Mouse (Mus musculus) left cerebral cortex, adult 6 months (tissue): Measurements from ENCODE around the gene Rbm4. TPM values are rescaled to one million over a fixed set of nuclear protein-coding genes. Genes with fewer than 3 reads are reported as not detected.

Experiments
- long read RNA-seq, 2 experiments: library from polyadenylated mRNA; unstranded; transcript quantifications; one replicate each; pipeline ENCODE4 v2.0.0; 2019 to 2020
- polyA plus RNA-seq: library from polyadenylated mRNA; unstranded; fragments of <200 nt; fragmentation: Nextera tagmentation; gene quantifications from 2 replicates; pipeline ENCODE4 v1.2.3, GENCODE M21; 2021

Gene Rbm4
- polyA plus RNA-seq = 25.7 and 26.6 TPM in 2 replicates
- long read RNA-seq, experiment 1, transcript Rbm4-204 (4 exons, 1,411 nt) = minor isoform, 23 of 93 reads
- long read RNA-seq, experiment 1, transcript Rbm4-201 (3 exons, 801 nt) = minor isoform, 10 of 93 reads
- long read RNA-seq, experiment 1, transcript Rbm4-206 (4 exons, 2,610 nt) = major isoform, 39 of 93 reads
- long read RNA-seq, experiment 1, transcript Rbm4-203 (3 exons, 1,018 nt) = minor isoform, 10 of 93 reads
- long read RNA-seq, experiment 1, partial matches to known transcripts = 4 of 93 reads
- long read RNA-seq, experiment 1, other reads (novel, unspliced or antisense) = 3 of 93 reads
- long read RNA-seq, experiment 2, transcript Rbm4-206 (4 exons, 2,610 nt) = minor isoform, 5 of 31 reads
- long read RNA-seq, experiment 2, transcript Rbm4-201 (3 exons, 801 nt) = minor isoform, 5 of 31 reads
- long read RNA-seq, experiment 2, transcript Rbm4-204 (4 exons, 1,411 nt) = major isoform, 8 of 31 reads
- long read RNA-seq, experiment 2, transcript Rbm4-203 (3 exons, 1,018 nt) = minor isoform, 7 of 31 reads
- long read RNA-seq, experiment 2, partial matches to known transcripts = 4 of 31 reads
- long read RNA-seq, experiment 2, other reads (novel, unspliced or antisense) = 2 of 31 reads

GRCm38 (mm10) chr19:4793831-4794422, at the start of gene Rbm4:
Rbm4 (minus strand) TSS chr19:4793901.

GRCm38 (mm10) chr19:4839149-4839548, 45.4 kb upstream of the Rbm4 start, which contains the start of the genes Ccs and Ccdc87:
Ccs (minus strand) TSS chr19:4839332.
Ccdc87 (plus strand) TSS chr19:4839366.

GRCm38 (mm10) chr19:4811063-4811908, 17.6 kb upstream of the Rbm4 start, which contains the start of the genes Gm21992 and Rbm14:
Gm21992 (minus strand) TSS chr19:4811612.
Rbm14 (minus strand) TSS chr19:4811634.

GRCm38 (mm10) chr19:4756193-4756911, 37.3 kb downstream of the Rbm4 start, which contains the start of gene Rbm4b:
Rbm4b (plus strand) TSS chr19:4756497.

Other genes starting within 250 kb of the Rbm4 start
- 2.0 and 4.3 TPM in 2 replicates for gene Lrfn4, start 178.2 kb downstream of the Rbm4 start, polyA plus RNA-seq
- gene Rce1, start 168.3 kb downstream of the Rbm4 start, polyA plus RNA-seq = 39.4 and 51.1 TPM in 2 replicates
- gene Gm960, start 95.2 kb downstream of the Rbm4 start, polyA plus RNA-seq = 5.0 and 5.5 TPM in 2 replicates
- gene Sptbn2, start 82.7 kb downstream of the Rbm4 start, polyA plus RNA-seq = 48.6 and 61.2 TPM in 2 replicates
- gene Rbm4b, start 37.4 kb downstream of the Rbm4 start, polyA plus RNA-seq = 21.5 and 24.9 TPM in 2 replicates
- 5.1 and 8.4 TPM in 2 replicates for gene Gm21992, start 17.7 kb upstream of the Rbm4 start, polyA plus RNA-seq
- gene Rbm14, start 17.7 kb upstream of the Rbm4 start, polyA plus RNA-seq = 7.6 and 11.1 TPM in 2 replicates
- gene Ccs, start 45.4 kb upstream of the Rbm4 start, polyA plus RNA-seq = 37.7 and 46.6 TPM in 2 replicates
- 1.5 and 1.8 TPM in 2 replicates for gene Ccdc87, start 45.5 kb upstream of the Rbm4 start, polyA plus RNA-seq
- gene Ctsf, start 61.2 kb upstream of the Rbm4 start, polyA plus RNA-seq = 79.0 and 97.4 TPM in 2 replicates
- 0.28 and 1.0 TPM in 2 replicates for gene Actn3, start 84.0 kb upstream of the Rbm4 start, polyA plus RNA-seq
- 10.3 and 15.3 TPM in 2 replicates for gene Zdhhc24, start 84.8 kb upstream of the Rbm4 start, polyA plus RNA-seq
- gene Bbs1, start 112.7 kb upstream of the Rbm4 start, polyA plus RNA-seq = 7.2 and 18.1 TPM in 2 replicates
- gene Dpp3, start 134.4 kb upstream of the Rbm4 start, polyA plus RNA-seq = 20.7 and 24.6 TPM in 2 replicates
- 8.9 and 11.4 TPM in 2 replicates for gene Peli3, start 149.2 kb upstream of the Rbm4 start, polyA plus RNA-seq
- 133 and 161 TPM in 2 replicates for gene Mrpl11, start 168.2 kb upstream of the Rbm4 start, polyA plus RNA-seq
- gene Npas4, start 196.4 kb upstream of the Rbm4 start, polyA plus RNA-seq = 12.7 and 17.4 TPM in 2 replicates
- 6.6 and 8.4 TPM in 2 replicates for gene Slc29a2, start 230.0 kb upstream of the Rbm4 start, polyA plus RNA-seq
- 129 and 165 TPM in 2 replicates for gene B4gat1, start 244.9 kb upstream of the Rbm4 start, polyA plus RNA-seq
- 1.7 and 2.9 TPM in 2 replicates for gene AC124502.3, start 245.0 kb upstream of the Rbm4 start, polyA plus RNA-seq
- gene Brms1, start 247.5 kb upstream of the Rbm4 start, polyA plus RNA-seq = 33.0 and 37.7 TPM in 2 replicates